Mouse (Mus musculus) cerebellum, postnatal 36 days (tissue): Measurements from ENCODE around the gene Pde4c.

Experiments
- DNase-seq, 2 experiments: peaks; one replicate each; pipeline ENCODE4 v3.0.0; 2021 to 2022; ENCODE audit warnings: mixed read lengths in 2 of 2

Gene Pde4c

DNA sequence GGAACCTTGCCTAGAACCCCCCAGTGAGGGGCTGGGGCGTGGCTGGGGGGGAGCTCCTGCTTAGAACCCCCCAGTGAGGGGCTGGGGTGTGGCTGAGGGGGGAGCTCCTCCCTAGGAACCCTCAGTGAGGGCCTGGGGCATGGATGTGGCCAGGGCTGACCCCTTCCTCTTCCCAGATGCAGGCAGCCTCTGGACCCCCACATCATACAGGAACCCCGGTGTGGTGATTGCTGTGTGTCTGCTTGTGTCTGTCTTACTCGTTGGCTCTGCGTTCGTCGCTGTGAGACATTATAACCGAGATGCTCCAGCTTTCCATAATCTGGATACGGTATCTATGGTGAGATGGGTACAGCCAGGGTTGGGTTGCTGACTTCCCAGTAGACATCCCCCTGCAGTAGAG, 1.9 kb upstream of the Pde4c start:
- peak in 1 of 2 experiments; percentile 3 for DNase-seq

DNA sequence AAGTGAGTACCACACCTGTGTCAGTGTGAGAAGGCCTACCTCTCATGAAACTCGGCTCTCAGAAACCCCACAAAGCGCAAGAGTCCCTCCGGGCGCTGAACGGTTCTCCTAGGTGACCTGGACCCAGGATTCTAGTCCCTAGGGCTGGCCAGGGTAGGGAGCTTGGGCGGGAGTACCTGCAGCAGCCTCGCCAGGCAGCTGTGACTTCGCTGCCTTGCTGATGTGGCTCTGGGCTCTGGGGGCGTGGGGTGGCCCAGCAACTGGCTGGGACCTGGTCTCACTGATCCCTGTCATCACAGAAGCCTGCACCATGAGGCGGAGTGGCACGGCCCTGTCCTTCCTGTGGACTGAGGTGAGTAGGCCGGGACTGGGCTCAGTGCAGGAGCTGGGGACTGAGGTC, 696 bp downstream of the Pde4c start:
- DNase-seq = peak in 1 of 2 experiments; percentile 2

DNA sequence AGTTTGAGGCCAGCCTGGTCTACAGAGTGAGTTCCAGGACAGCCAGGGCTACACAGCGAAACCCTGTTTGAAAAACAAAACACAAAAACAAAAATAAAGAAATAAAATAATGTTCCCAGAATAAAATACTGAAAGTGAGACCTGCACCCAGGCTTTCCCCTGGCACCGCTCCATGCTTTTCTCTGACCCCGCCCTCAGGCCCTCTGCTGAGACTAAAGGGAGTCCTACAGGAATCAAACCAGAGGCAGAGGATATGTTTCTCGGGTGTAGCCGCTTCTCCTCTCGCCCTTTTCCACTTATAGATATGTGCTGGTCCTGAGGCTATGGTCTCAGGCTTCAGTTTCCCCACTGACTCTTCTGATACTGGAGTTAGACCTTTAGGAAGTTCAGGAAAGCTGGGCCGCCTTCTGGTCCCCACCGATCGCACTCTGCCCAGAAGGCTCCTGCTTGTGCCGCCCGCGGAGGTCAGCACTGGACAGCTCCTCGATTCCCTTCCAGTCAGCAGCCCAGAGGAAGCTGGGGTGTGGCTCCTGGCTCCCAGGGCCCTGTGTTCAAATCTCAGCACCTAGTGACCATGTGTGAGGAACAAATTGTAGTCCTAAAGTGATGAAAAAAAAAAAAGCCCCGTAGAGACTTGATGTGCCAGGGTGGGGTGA, 2.4 kb downstream of the Pde4c start:
- peak in 1 of 2 experiments; percentile 2 for DNase-seq

DNA sequence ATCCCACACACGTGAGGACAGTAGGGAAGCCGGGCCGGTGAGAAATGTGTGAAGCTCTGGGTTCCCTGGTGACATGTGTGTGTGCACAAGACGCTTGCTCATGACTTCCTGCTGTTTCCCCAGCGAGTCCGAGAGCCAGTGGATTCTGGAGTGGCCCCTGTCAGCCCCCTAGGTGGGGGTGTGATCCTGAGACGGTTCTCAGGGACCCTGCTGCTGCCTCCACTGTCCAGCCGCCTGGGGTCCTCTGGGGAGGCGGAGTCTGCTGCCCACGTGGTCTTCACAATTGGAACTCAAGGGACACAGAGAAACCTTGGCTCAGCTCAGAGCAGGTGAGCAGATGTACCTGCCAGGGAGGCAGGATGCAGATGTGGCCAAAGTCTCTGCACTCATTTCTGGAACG, 3.2 kb downstream of the Pde4c start:
- DNase-seq = no peak

DNA sequence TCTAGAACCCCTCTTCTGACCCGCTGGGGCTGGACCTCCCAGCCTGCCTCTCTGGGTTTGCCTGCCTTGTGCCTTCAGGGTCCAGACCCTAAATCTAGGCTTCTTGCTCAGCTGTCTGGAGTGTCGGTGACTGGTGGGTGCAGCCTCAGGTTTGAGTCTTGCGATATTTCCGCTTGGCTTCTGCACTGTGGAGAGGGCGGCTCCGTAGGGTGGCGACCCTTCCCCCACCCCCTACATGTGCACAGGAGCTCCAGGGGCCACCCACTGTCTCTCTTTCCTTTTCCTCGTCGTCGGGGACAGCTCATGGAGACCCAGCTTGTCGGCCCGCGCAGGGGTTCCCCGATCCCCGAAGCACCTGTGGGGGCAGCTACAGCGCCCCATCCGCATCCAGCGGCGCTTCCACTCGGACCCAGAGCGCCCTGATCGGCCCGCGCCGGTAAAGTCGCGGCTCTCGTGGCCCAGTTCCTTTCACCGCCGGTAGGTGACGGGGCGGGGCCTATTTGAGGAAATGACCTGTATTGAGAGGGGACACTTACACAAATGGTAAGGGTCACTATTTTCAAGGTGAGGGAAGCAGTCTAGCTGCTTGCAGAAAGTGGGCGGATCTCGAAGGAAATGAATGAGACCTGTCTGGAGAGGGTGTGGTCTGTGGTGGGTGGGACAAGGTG, 6.4 kb downstream of the Pde4c start:
- no peak for DNase-seq

DNA sequence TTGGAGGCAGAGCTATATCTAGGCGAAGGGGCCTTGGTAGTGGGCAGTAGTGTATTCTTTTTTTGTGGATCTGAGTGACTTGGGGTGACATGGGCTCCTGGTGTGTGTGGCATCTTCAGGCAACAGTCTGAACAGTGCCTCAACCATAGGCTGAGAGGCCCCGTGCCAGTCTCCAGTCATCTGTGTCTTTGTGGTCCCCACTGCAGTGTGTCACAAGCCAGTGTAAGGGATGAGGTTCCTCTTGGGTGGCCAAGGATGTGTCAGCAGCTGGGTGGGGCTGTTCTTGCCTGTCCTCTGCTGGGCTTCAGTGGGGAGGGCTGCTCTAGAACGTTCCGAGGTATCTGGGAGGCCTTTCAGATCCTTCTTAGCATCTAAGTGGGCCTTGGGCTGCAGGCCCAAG, 7.4 kb downstream of the Pde4c start:
- DNase-seq = no peak

DNA sequence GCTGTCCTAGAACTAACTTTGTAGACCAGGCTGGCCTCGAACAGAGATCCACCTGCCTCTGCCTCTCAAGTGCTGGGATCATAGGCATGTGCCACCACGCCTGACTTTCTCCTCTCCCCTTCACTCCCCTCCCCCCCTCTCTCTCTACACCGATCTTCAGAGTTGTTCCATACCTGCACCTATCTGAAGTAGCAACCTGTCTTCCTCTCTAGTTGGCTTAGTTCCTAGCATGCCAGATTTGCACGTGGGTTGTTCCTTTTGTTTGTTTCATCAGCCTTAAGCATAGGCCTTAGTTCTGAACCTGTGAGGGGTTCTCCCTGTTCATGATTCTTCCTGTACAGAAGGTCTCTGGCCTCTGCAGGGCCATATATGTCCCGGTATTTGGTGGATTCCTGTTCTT, 14.2 kb downstream of the Pde4c start:
- no peak for DNase-seq

DNA sequence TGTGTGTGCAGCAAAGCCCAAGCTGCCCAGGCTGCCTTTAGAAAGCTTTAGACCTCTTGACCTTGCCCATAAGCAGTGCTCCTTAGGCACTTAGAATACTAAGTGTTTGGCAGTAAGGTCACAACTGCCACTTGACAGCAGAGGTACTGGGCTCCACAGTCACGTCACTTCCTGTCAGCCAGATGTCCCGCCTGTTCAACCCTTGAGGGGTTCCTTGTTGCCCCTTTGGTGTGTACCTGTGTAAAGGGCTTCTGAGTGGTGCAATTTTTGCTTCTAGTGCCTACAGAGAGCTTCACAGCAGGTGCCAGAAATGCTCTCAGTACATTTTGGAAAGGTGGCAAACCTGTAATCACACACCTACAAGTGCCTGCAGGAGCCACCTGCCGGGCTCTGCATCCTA, 14.7 kb downstream of the Pde4c start:
- no peak for DNase-seq

DNA sequence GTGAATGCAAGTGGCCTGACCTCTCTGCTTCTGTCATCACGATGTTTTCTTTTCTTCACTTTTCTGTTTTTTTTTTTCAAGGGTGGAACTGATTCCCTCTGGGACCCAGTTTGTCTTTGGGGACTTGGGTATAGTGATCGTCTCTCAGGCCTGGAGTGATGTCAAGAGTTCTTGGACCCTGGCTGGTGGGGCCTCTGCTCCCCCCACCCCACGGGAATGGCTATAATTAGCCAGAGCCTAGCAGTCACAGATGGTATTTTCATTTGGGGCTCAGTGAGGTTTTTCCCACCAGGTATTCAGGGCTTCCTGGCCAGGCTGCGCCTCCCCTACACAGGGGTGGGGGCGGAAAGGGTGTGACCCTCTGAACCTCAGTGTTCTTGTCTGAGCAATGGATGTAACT, 18.1 kb downstream of the Pde4c start:
- DNase-seq = no peak

DNA sequence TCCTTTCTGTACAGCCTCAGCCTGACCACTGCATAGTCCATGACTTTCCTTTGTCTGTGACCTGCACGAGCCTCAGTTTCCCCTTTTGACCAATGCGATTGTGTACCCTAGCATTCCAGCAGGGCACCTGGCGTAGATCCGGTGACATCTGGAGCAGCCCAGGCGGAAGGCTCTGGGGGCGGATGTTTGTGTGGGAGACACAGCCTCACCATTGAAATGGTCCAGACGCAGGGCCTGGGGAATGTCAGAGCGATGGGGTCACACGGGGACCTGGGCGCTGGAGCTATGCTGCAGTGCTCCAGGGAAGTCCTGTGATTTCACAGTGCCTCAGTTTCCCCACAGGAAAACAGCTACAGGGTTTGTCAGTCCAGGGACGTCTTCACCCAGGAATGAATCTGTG, 18.7 kb downstream of the Pde4c start:
- DNase-seq = no peak

DNA sequence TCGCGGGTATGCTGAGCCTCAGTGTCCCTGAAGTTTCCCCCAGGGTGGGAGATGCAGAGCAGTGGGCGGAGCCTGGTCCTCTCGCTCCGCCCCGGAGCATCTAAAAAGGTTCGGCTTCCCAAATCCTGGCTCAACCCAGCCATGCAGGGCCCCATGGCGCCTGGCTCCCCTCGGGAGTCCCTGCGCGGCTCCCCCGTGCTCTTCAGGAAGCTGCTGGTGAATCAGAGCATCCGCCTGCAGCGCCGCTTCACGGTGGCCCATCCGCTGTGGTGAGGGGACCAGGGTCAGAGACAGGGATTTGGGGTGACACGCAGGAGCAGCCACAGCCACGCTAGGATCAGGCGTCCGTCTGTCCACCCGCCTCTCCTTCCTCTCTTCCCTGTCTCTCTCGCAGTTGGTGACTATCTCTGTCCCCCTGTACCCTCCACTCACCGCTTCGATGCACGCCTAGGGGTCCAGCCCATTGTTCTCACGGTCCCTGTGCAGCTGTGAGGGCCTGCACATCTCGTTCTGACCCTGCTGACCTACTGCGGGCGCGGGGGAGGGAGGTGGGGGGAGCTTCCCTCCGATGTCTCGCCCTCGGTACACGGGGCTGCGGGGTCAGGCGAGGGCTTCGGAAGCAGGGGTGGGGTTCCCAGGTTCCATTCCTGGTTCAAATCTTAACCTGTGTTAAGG, 19.6 kb downstream of the Pde4c start:
- no peak for DNase-seq

DNA sequence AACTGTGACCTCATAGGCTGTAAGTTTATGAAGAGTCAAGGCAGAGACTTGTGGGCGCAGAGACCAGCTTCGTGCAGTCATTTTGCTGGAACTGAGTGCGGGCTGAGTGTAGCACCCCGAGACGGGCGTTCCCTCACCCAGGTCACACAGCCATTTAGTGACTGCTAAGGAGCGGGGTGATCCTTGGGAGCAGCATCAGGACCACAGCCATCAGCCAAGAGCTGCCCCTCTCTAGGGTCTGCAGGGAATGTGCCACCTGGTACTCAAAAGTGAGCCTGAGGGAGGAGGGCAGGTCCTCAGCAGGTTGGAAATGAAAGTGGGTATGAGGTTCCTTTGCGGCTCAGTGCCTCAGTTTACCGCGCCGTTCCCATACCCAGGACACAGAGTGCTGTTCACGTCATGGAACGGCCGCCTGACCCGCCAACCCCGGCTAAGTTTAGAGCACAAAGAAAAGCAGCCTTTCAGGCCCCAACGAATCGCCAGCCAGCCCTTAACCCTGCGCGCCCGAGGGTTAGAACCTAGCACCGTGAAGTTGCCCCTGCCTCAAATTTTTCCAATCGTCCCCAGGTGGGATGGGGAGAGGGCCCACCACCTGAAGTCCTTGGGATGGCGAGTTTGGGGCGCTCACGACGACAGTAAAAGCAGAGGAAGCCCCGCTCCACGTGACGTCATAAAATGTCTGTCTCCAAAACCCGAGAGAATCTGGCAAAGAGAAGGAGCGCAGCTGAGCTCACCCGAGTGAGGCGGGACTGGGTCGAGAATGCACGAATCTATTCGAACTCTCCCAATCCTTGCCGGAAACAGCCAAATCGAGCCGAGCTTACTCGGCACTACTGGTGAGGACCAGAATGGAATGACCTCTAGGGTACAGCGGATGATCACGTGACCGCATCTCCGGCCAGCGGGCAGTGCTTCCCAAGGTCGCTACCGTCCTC, 20.4 kb downstream of the Pde4c start:
- DNase-seq = peak; percentile 34 to 40

DNA sequence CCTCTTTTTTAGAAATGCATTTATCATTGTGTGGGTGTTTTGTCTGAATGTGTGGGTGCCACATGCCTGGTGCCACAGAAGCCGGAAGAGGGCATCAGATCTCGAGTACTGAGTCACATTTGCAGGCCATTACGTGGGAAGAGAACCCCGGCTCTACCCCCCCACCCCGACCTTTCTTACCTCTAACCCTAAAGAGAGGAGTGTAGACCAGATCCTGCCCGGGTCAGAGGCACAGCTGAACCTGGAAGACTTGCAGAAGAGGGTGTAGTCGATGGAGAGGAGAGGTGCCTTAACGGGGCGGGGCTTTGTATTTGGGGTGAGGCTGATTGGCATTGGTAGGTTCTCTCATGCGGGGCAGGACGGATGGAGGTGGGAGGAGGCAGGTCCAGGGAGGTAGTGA, 21.3 kb downstream of the Pde4c start:
- no peak for DNase-seq

DNA sequence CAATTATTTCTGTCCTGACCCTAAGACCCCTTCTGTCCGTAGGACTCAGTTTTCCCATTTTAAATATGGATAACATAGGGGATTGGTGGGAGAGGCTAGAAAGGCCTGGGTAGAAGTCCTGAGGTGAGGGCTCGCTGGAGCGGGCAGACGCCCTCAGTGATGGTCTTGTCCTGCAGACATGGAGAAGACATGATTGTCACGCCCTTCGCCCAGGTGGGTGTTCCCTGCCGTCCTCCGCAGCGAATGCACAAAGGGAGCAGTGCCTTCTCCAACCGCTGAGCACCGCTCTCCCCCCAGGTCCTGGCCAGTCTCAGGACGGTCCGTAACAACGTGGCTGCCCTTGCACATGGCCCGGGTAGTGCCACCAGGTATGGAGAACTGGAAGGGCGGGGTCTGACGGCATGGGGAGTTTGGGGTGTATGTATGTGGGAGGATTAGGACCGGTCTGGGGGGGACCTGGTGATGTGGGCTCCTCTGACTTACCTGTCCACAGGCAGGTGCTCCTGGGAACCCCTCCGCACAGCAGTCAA, 22.2 kb downstream of the Pde4c start:
- no peak for DNase-seq

DNA sequence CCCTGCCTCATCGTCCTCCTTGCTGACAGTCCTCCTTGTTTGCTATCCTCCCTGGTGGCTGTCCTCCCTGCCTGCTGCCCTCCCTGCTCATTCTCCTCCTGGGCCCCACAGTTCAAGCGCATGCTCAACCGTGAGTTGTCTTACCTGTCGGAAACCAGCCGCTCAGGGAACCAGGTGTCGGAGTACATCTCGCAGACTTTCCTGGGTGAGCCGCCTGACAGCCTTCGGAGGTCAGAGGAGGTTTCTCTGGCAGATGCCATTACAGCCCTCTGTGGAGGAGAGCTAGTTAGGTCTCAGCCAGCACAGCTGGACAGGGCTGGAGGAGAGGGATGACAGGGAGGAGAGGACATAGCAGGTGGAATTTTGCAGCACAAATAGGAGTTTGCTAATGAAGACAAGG, 23.2 kb downstream of the Pde4c start:
- no peak for DNase-seq

DNA sequence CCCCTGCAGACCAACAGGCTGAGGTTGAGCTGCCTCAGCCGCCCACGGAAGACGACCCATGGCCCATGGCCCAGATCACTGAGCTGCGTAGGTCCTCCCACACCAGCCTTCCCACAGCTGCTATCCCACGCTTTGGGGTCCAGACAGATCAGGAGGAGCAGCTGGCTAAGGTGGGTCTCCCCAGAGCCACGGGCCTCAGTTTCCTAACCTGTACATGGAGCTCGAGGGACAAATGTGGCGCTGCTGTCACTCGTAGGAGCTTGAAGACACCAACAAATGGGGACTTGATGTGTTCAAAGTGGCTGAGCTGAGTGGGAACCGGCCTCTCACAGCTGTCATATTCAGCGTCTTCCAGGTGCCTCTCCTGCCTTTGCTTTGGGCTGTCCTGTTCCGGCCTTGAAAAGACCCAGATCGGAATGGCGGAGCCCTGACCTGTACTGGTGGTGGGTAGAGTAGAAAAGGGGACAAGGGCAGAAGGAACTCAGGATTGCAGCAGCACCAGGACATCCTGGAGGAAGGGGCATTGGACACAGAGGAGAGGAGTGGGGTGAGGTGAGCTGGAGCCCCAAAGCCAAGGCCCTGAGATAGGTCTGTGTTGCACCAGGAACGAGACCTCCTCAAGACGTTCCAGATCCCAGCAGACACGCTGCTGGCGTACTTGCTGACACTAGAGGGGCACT, 23.8 kb downstream of the Pde4c start:
- no peak for DNase-seq

DNA sequence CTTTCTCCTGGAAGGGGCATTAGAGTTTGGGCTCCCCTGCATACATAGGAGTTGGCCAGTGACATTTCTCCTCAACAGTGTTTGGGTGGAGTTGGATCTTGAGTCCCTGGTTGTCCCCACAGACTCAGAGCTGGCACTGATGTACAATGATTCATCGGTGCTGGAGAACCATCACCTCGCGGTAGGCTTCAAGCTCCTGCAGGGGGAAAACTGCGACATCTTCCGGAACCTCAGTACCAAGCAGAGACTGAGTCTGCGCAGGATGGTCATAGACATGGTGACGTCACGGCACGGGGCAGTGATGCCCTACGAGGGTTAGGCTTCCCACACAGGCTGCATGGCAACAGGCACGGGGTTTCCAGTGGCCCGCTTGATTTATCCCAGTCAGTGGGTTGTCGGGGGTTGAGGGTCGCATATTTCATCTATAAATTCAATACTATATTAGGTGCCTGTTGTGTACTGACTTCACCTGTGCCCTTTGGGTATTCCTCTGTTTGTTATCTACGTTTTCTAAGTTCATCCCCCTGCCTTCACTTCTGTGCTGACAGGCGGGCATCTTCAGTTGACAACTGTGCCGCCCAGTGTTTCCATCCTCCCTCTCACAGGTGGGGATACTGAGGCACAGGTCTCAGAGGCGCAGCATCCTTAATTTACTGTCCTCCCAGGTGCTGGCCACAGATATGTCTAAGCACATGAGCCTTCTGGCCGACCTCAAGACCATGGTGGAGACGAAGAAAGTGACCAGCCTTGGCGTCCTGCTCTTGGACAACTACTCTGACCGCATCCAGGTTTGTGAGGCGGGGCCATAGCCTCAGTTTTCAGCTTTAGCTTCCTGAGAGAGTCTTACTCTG, 25.0 kb downstream of the Pde4c start:
- no peak for DNase-seq

DNA sequence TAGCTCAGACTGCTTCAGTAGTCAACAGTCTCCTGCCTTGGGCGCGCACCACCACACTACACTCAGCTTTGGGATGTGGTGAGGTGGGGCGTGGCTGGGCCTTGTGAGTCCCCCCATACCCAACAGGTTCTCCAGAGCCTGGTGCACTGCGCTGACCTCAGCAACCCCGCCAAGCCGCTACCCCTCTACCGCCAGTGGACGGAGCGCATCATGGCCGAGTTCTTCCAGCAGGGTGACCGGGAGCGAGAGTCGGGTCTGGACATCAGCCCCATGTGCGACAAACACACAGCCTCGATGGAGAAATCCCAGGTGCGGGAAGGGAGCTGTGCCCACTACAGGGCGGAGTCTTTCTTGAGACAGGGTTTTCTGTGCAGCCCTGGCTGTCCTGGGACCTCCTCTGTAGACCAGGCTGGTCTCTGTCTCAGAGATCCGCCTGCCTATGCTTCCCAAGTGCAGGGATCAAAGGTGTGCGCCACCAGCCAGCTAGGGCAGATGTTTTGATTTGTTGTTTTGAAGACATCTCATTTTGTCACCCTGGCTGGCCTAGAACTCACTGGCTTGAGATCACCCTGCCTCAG, 25.7 kb downstream of the Pde4c start:
- no peak for DNase-seq

DNA sequence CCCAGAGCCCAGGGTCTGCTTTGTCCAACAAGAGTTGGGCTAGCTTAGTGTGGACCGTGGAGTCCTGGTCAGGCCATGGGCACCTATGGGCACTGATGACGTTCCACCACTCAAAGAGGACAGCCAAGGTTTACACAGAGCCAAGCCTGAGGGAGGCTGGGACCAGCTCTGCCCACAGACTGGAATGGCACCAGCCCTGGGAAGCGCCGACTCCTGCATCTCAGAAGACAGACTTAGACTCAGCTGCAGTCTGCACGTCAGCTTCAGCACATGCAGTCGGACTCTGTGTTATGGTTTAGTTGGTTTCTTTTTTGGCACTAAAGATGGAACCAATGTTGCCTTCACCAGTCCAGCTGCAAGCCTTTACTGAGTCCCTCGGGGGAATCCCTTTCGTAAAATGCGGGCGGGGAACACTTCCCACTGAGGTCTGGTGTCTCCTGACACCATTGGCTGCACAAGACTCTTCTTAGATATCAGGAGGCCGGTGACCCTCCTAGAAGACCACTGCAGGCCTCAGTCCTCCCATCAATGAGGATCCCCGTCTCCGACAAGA, 26.7 kb downstream of the Pde4c start:
- no peak for DNase-seq

DNA sequence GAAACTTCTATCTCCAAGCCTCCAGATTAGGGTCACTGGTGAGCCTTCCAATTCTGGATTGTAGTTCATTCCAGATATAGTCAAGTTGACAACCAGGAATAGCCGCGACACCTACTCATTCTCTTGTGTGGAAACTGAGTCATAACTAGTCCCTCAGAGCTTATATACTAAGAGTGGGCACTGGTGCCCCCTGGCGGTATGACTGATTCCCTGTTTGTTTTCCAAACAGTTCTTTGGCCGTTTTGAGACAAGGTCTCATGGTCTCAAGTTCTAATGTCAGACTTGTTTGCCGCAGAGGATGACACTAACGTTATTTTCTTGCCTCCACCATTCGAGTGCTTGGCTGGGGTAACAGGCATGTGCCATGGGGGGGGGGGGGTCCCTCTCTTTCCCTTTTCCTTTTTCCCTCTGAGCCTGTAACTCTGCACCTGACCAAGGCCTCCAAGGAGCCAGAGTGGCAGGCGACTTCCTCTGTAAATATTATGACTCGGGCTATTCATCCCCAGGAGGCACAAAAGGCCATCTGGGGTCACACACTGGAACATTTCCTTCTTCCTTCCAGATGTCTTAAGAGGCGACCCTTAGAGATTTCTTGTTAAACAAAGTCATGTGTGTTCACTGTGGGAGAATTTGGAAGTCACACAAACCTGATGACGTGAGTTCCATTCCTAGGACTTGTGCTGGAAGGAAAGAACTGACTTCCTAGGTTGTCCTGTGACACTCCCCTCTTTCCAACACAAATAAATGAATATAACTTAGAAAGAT, 28.7 kb downstream of the Pde4c start:
- DNase-seq = peak; percentile 79 to 80
